Mouse (Mus musculus) lung, postnatal 0 days (tissue): ENCODE data around the gene Dlgap1. TPM values are rescaled to one million over a fixed set of nuclear protein-coding genes. Genes with fewer than 3 reads are reported as not detected.
"Not testable (repeated sequence)": the region's sequence is repeated elsewhere in the genome, so short reads cannot be mapped to it uniquely, and the experiment has no call there.

Source experiments
- ATAC-seq: fragments of 200-750 bp; cut with Nextera tagmentation; 2 replicates; pipeline ENCODE4 v1.8.0; 2017; ENCODE audit warnings: moderate library complexity
- DNase-seq: peaks from one replicate; pipeline ENCODE4 v3.0.0-alpha.2; 2016; ENCODE audit warnings: low spot score
- H3K27ac ChIP-seq: fragments of 300-500 bp; sonication (generic); 2 replicates; pipeline ENCODE4 v1.5.1; 2014; ENCODE audit warnings: antibody characterized with exemption, mild to moderate bottlenecking, low read length, mixed read lengths
- H3K27me3 ChIP-seq: fragments of 300-500 bp; sonication (generic); replicated peaks from 2 replicates; pipeline ENCODE4 v1.6.1; 2014; ENCODE audit warnings: low read length, mixed read lengths; ENCODE audit not compliant: insufficient read depth
- H3K36me3 ChIP-seq: fragments of 300-500 bp; sonication (generic); 2 replicates; pipeline ENCODE4 v1.6.1; 2014; ENCODE audit warnings: low read length, mixed read lengths; ENCODE audit not compliant: insufficient read depth
- H3K4me1 ChIP-seq: fragments of 300-500 bp; sonication (generic); 2 replicates; pipeline ENCODE4 v1.6.1; 2014; ENCODE audit warnings: antibody characterized with exemption, low read depth, low read length, mixed read lengths; ENCODE audit not compliant: insufficient read depth
- H3K4me2 ChIP-seq: fragments of 300-500 bp; sonication (generic); replicated peaks from 2 replicates; pipeline ENCODE4 v1.6.1; 2014; ENCODE audit warnings: low read depth, mild to moderate bottlenecking, low read length, moderate library complexity, mixed read lengths
- H3K4me3 ChIP-seq: fragments of 300-500 bp; sonication (generic); 2 replicates; pipeline ENCODE4 v1.5.1; 2014; ENCODE audit warnings: low read depth, low read length
- H3K9ac ChIP-seq: fragments of 300-500 bp; sonication (generic); replicated peaks from 2 replicates; pipeline ENCODE4 v1.6.1; 2014; ENCODE audit warnings: low read depth, mild to moderate bottlenecking
- H3K9me3 ChIP-seq: fragments of 300-500 bp; sonication (generic); 2 replicates; pipeline ENCODE4 v1.6.1; 2016; ENCODE audit warnings: low read length, mixed read lengths
- CTCF ChIP-seq: IDR thresholded peaks from 2 replicates; pipeline ENCODE4 v1.5.1; 2016; ENCODE audit warnings: antibody characterized with exemption, mild to moderate bottlenecking
- EP300 ChIP-seq: IDR thresholded peaks from 2 replicates; pipeline ENCODE4 v1.6.1; 2016; ENCODE audit warnings: antibody characterized with exemption, mild to moderate bottlenecking, control low read depth
- WGBS: fragments of 180-500 bp; shearing (Covaris S2); extraction: QIAGEN DNeasy Blood & Tissue Kit; methylation state at CpG from one replicate; pipeline ENCODE4 v1.1.7; 2014; 5-methylcytosine and 5-hydroxymethylcytosine counted together
- polyA plus RNA-seq: library from polyadenylated mRNA; unstranded; fragments of >200 nt; fragmentation: Nextera tagmentation; extraction: Ambion mirVana; gene quantifications from 2 replicates; pipeline ENCODE4 v1.2.1, GENCODE M21; 2015

The Dlgap1 gene
- polyA plus RNA-seq, 1 experiment from 2014 or later, result 0.26 TPM

GRCm38 (mm10) chr17:70808837-70809236, 840.0 kb downstream of the Dlgap1 start:
- Histone ChIP-seq H3K9me3 (no peaks in the 10 kb centered on the region), H3K4me2 (no peak overlapping the region), H3K9ac (no peak overlapping the region), H3K27ac (no peak overlapping the region), H3K36me3 (no peaks in the 10 kb centered on the region), H3K4me3 (no peak overlapping the region), H3K4me1 (no peaks in the 10 kb centered on the region), H3K27me3 (no peaks in the 10 kb centered on the region)
- no peak for TF ChIP-seq EP300
- no peak for TF ChIP-seq CTCF
- DNase-seq (no peak), ATAC-seq (no peak)
- WGBS, result 42% methylated on average over 14 of the region's 14 CpGs

- Histone ChIP-seq H3K4me1 (no peaks in the 10 kb centered on the region), H3K4me2 (no peak overlapping the region), H3K27ac (no peak overlapping the region), H3K36me3 (no peaks in the 10 kb centered on the region), H3K9ac (no peak overlapping the region), H3K27me3 (no peaks in the 10 kb centered on the region), H3K4me3 (no peak overlapping the region), H3K9me3 (no peaks in the 10 kb centered on the region)
- ATAC-seq, result no peak
- DNase-seq, result no peak
- WGBS, result 44% methylated on average over 3 of the region's 3 CpGs
- TF ChIP-seq EP300, result no peak
- no peak for TF ChIP-seq CTCF
Observed at GRCm38 (mm10) chr17:70809776-70810175, 840.9 kb downstream of the Dlgap1 start.

- Histone ChIP-seq H3K9ac (no peak overlapping the region), H3K36me3 (no peaks in the 10 kb centered on the region), H3K4me3 (no peak overlapping the region), H3K27me3 (no peaks in the 10 kb centered on the region), H3K4me1 (no peaks in the 10 kb centered on the region), H3K27ac (no peak overlapping the region), H3K4me2 (no peak overlapping the region), H3K9me3 (no peaks in the 10 kb centered on the region)
- TF ChIP-seq CTCF, result no peak
- no peak for TF ChIP-seq EP300
- no peak for ATAC-seq
- WGBS, result 79% methylated on average over 5 of the region's 5 CpGs
- DNase-seq, result no peak
Observed at GRCm38 (mm10) chr17:70810795-70811194, 841.9 kb downstream of the Dlgap1 start.

DNA sequence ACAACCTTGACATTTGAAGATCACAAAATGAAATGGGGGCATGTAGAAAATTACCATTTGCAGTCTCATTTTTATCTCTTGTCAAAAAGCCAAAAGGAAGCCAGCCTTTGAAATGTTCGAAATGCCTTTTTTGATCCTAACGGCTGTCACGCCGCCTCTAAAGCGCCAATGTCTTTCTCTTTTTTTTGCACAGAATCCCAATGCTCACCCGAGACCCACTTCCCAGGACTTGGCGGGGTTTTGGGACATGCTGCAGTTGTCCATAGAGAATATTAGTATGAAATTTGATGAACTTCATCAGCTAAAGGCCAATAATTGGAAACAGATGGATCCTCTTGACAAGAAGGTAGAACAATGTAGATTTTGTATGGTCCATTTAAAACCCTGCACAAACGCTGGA, 846.1 kb downstream of the Dlgap1 start:
- no peak overlapping the region for H3K4me3 ChIP-seq
- H3K4me2 ChIP-seq, result no peak overlapping the region
- ATAC-seq (no peak), DNase-seq (no peak)
- no peaks in the 10 kb centered on the region for H3K36me3 ChIP-seq
- H3K27ac ChIP-seq, result no peak overlapping the region
- no peaks in the 10 kb centered on the region for H3K9me3 ChIP-seq
- WGBS, result 70% methylated on average over 8 of the region's 8 CpGs
- peaks cover 25% of the 10 kb centered on the region for H3K27me3 ChIP-seq
- no peak overlapping the region for H3K9ac ChIP-seq
- H3K4me1 ChIP-seq, result no peaks in the 10 kb centered on the region
- no peak for TF ChIP-seq CTCF
- no peak for TF ChIP-seq EP300

DNA sequence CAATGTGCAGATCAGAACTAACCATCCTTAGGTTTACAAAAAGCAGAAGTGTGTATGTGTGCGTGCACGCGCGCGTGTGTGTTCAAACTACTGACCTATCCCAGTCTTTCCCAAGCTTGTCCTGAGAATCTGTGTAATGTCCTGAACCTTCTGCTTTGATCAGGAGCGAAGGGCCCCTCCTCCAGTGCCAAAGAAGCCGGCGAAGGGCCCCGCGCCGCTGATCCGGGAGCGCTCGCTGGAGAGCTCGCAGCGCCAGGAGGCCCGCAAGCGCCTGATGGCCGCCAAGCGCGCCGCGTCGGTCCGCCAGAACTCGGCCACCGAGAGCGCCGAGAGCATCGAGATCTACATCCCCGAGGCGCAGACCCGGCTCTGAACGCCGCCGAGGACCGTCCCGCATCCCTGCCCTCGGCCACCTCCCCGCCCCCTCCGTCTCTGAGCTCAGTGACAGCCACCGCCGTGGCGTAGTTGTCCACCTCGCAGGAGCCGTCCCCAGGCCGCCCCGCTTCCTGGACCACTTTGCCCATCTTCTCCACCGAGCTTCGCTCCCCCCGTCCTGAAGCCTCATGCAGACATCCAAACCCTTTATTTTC, 849.1 kb downstream of the Dlgap1 start:
- Histone ChIP-seq H3K4me1 (no peaks in the 10 kb centered on the region), H3K27ac (no peak overlapping the region), H3K27me3 (peaks cover 25% of the 10 kb centered on the region), H3K9me3 (no peaks in the 10 kb centered on the region), H3K9ac (no peak overlapping the region), H3K4me3 (peak overlapping the region; percentile 40), H3K36me3 (no peaks in the 10 kb centered on the region), H3K4me2 (peak overlapping the region; percentile 65)
- DNase-seq (no peak), ATAC-seq (no peak)
- TF ChIP-seq EP300 (no peak), CTCF (no peak)
- WGBS, result 6% methylated on average over 45 of the region's 51 CpGs

GRCm38 (mm10) chr17:70823083-70823482, 854.2 kb downstream of the Dlgap1 start:
- Histone ChIP-seq H3K4me2 (peak overlapping the region; percentile 35), H3K9ac (no peak overlapping the region), H3K27ac (no peak overlapping the region), H3K4me3 (no peak overlapping the region), H3K36me3 (no peaks in the 10 kb centered on the region), H3K27me3 (0 out of 2 replicates have a peak, but pooled peaks cover 12% of the 10 kb centered on the region), H3K9me3 (no peaks in the 10 kb centered on the region), H3K4me1 (no peaks in the 10 kb centered on the region)
- TF ChIP-seq EP300 (no peak), CTCF (no peak)
- WGBS, result 50% methylated on average over 8 of the region's 8 CpGs
- ATAC-seq, result no peak
- DNase-seq, result no peak

- Histone ChIP-seq H3K4me3 (no peak overlapping the region), H3K27ac (no peak overlapping the region), H3K4me1 (no peaks in the 10 kb centered on the region), H3K27me3 (no peaks in the 10 kb centered on the region), H3K4me2 (no peak overlapping the region), H3K36me3 (no peaks in the 10 kb centered on the region), H3K9ac (no peak overlapping the region), H3K9me3 (no peaks in the 10 kb centered on the region)
- DNase-seq (no peak), ATAC-seq (no peak)
- WGBS, result 66% methylated on average over 12 of the region's 12 CpGs
- TF ChIP-seq CTCF (no peak), EP300 (no peak)
Observed at GRCm38 (mm10) chr17:70826227-70826626, 857.4 kb downstream of the Dlgap1 start.

DNA sequence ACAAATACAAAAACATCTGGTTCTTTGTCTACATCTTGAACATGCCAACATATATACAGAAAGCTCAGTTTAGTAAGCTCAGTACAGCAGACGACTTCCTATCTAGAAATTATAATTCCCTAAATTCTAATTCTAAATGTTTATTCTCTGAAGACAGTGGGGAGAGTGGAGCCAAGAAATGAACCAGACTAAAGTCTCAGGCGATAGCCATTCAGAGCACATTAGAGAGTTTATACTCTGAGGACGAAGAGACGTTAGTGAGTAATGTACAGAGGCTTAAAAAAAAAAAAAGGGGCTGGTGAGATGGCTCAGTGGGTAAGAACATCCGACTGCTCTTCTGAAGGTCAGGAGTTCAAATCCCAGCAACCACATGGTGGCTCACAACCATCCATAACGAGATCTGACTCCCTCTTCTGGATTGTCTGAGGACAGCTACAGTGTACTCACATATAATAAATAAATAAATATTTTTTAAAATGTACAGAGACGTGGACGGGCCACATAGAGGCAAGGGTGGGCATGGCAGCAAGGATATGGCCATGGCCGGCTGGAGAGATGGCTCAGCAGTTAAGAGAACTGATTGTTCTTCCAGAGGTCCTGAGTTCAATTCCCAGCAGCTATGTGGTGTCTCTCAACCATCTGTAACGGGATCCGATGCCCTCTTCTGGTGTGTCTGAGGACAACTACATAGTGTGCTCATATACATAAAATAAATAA, 858.7 kb downstream of the Dlgap1 start:
- not testable (repeated sequence) for H3K9me3 ChIP-seq, H3K4me3 ChIP-seq, H3K9ac ChIP-seq, H3K27me3 ChIP-seq, H3K4me1 ChIP-seq, ATAC-seq, H3K4me2 ChIP-seq, DNase-seq, H3K36me3 ChIP-seq, H3K27ac ChIP-seq
- 64% methylated on average over 10 of the region's 11 CpGs for WGBS
